Mouse (Mus musculus) CH12.LX (cell line): Measurements from ENCODE around the gene Gm49396. TPM values are rescaled to one million over a fixed set of nuclear protein-coding genes. Genes with fewer than 3 reads are reported as not detected.

Experiments
- DNase-seq: peaks from one replicate; pipeline ENCODE4 v3.0.0-alpha.2; 2013; ENCODE audit errors: extremely low read depth
- H3K27ac ChIP-seq: 2 replicates; pipeline ENCODE4 v1.5.1; 2012; ENCODE audit warnings: low read depth, mild to moderate bottlenecking, control low read depth, moderate library complexity; ENCODE audit not compliant: insufficient read depth
- H3K27me3 ChIP-seq: replicated peaks from 2 replicates; pipeline ENCODE3; 2012; ENCODE audit warnings: inconsistent platforms
- H3K36me3 ChIP-seq, 2 experiments: replicated peaks in 1 of 2; 2 replicates each; pipeline versions ENCODE3 to v1.6.1; 2012; ENCODE audit warnings: inconsistent platforms in 1 of 2, low read length in 1 of 2, mild to moderate bottlenecking in 1 of 2, mixed read lengths in 1 of 2, moderate library complexity in 1 of 2; ENCODE audit not compliant: control insufficient read depth in 1 of 2, insufficient read depth in 1 of 2
- H3K4me1 ChIP-seq, 2 experiments: 2 replicates each; pipeline ENCODE4 v1.6.1; 2012; ENCODE audit warnings: inconsistent platforms in 1 of 2, moderate library complexity in 1 of 2; ENCODE audit not compliant: insufficient read depth in 2 of 2, control insufficient read depth in 1 of 2
- H3K4me2 ChIP-seq: 2 replicates; pipeline ENCODE4 v1.6.1; 2012; ENCODE audit warnings: low read depth, mild to moderate bottlenecking, control low read depth; ENCODE audit not compliant: poor library complexity, insufficient read depth, severe bottlenecking
- H3K4me3 ChIP-seq, 3 experiments: fragments of 150-350 bp in 1 of 3; sonication (generic) in 1 of 3; replicated peaks in 1 of 3; 2 replicates each; pipeline versions ENCODE3 to v1.5.1; 2011 to 2012; ENCODE audit warnings: low read depth in 2 of 3, low read length in 2 of 3, mild to moderate bottlenecking in 2 of 3, moderate library complexity in 2 of 3, control low read depth in 1 of 3, improper control_type of control experiment in 1 of 3, inconsistent platforms in 1 of 3, mixed read lengths in 1 of 3; ENCODE audit not compliant: poor library complexity in 1 of 3
- H3K79me2 ChIP-seq: replicated peaks from 2 replicates; pipeline ENCODE4 v1.6.1; 2012; ENCODE audit warnings: mild to moderate bottlenecking, moderate library complexity; ENCODE audit not compliant: control insufficient read depth, poor library complexity, insufficient read depth, severe bottlenecking; ENCODE audit errors: extremely low read depth
- H3K9ac ChIP-seq: 2 replicates; pipeline ENCODE4 v1.6.1; 2012; ENCODE audit warnings: low read depth, mild to moderate bottlenecking, control low read depth, moderate library complexity; ENCODE audit not compliant: insufficient read depth
- H3K9me3 ChIP-seq: replicated peaks from 2 replicates; pipeline ENCODE3; 2012; ENCODE audit warnings: low read length, inconsistent platforms, mixed read lengths
- BHLHE40 ChIP-seq: IDR thresholded peaks from 2 replicates; pipeline ENCODE4 v1.6.1; 2011; ENCODE audit warnings: mild to moderate bottlenecking, low read depth, low read length, improper control_type of control experiment
- CHD1 ChIP-seq: IDR thresholded peaks from 2 replicates; pipeline ENCODE4 v1.6.1; 2012; ENCODE audit warnings: low read depth, low read length, improper control_type of control experiment, inconsistent platforms
- E2F4 ChIP-seq: IDR thresholded peaks from 2 replicates; pipeline ENCODE4 v1.6.1; 2011; ENCODE audit warnings: low read depth, low read length, improper control_type of control experiment; ENCODE audit not compliant: insufficient replicate concordance
- ETS1 ChIP-seq: conservative IDR thresholded peaks from 2 replicates; pipeline ENCODE4 v1.6.1; 2012; ENCODE audit warnings: low read depth, mild to moderate bottlenecking, inconsistent platforms, low read length, improper control_type of control experiment, moderate library complexity
- GABPA ChIP-seq: IDR thresholded peaks from 2 replicates; pipeline ENCODE4 v1.6.1; 2012; ENCODE audit warnings: low read depth, low read length, improper control_type of control experiment, inconsistent platforms; ENCODE audit not compliant: insufficient replicate concordance
- IRF4 ChIP-seq: IDR thresholded peaks from 2 replicates; pipeline ENCODE4 v1.6.1; 2014; ENCODE audit warnings: low read depth, mild to moderate bottlenecking, inconsistent platforms, low read length, improper control_type of control experiment
- KAT2A ChIP-seq: IDR thresholded peaks from 2 replicates; pipeline ENCODE4 v1.6.1; 2012; ENCODE audit warnings: low read length, improper control_type of control experiment, inconsistent platforms; ENCODE audit not compliant: insufficient replicate concordance
- MAX ChIP-seq: IDR thresholded peaks from 2 replicates; pipeline ENCODE4 v1.6.1; 2011; ENCODE audit warnings: low read length, improper control_type of control experiment
- MAZ ChIP-seq: IDR thresholded peaks from 2 replicates; pipeline ENCODE4 v1.6.1; 2012; ENCODE audit warnings: low read depth, mild to moderate bottlenecking, inconsistent platforms, low read length, improper control_type of control experiment, moderate library complexity
- MEF2A ChIP-seq: IDR thresholded peaks from 2 replicates; pipeline ENCODE4 v1.6.1; 2014; ENCODE audit warnings: low read depth, mild to moderate bottlenecking, inconsistent platforms, low read length, improper control_type of control experiment, borderline replicate concordance
- MXI1 ChIP-seq: IDR thresholded peaks from 2 replicates; pipeline ENCODE4 v1.6.1; 2011; ENCODE audit warnings: mild to moderate bottlenecking, low read depth, low read length, improper control_type of control experiment
- MYC ChIP-seq: IDR thresholded peaks from 2 replicates; pipeline ENCODE4 v1.6.1; 2011; ENCODE audit warnings: low read depth, mild to moderate bottlenecking, improper control_type of control experiment, low read length
- NRF1 ChIP-seq: IDR thresholded peaks from 2 replicates; pipeline ENCODE4 v1.6.1; 2014; ENCODE audit warnings: low read depth, mild to moderate bottlenecking, inconsistent platforms, low read length, improper control_type of control experiment, moderate library complexity
- POLR2A ChIP-seq: IDR thresholded peaks from 2 replicates; pipeline ENCODE4 v1.6.1; 2011; ENCODE audit warnings: low read depth, mild to moderate bottlenecking, improper control_type of control experiment, low read length
- POLR2AphosphoS2 ChIP-seq: IDR thresholded peaks from 2 replicates; pipeline ENCODE4 v1.6.1; 2011; ENCODE audit warnings: low read depth, low read length, improper control_type of control experiment
- RAD21 ChIP-seq: IDR thresholded peaks from 2 replicates; pipeline ENCODE4 v1.6.1; 2011; ENCODE audit warnings: low read depth, mild to moderate bottlenecking, low read length, improper control_type of control experiment, moderate library complexity
- RCOR1 ChIP-seq: conservative IDR thresholded peaks from 2 replicates; pipeline ENCODE4 v1.6.1; 2012; ENCODE audit warnings: low read depth, mild to moderate bottlenecking, inconsistent platforms, low read length, improper control_type of control experiment
- SIN3A ChIP-seq: IDR thresholded peaks from 2 replicates; pipeline ENCODE4 v1.6.1; 2012; ENCODE audit warnings: low read length, improper control_type of control experiment, inconsistent platforms
- SMC3 ChIP-seq: IDR thresholded peaks from 2 replicates; pipeline ENCODE4 v1.6.1; 2011; ENCODE audit warnings: low read depth, low read length, improper control_type of control experiment
- TBP ChIP-seq: conservative IDR thresholded peaks from 2 replicates; pipeline ENCODE4 v1.6.1; 2011; ENCODE audit warnings: low read depth, low read length, improper control_type of control experiment
- TCF12 ChIP-seq: IDR thresholded peaks from 2 replicates; pipeline ENCODE4 v1.6.1; 2014; ENCODE audit warnings: low read depth, mild to moderate bottlenecking, inconsistent platforms, low read length, improper control_type of control experiment
- UBTF ChIP-seq: IDR thresholded peaks from 2 replicates; pipeline ENCODE4 v1.6.1; 2012; ENCODE audit warnings: low read depth, mild to moderate bottlenecking, inconsistent platforms, low read length, improper control_type of control experiment, moderate library complexity
- USF1 ChIP-seq: IDR thresholded peaks from 2 replicates; pipeline ENCODE4 v1.6.1; 2014; ENCODE audit warnings: low read depth, mild to moderate bottlenecking, inconsistent platforms, low read length, improper control_type of control experiment
- ZC3H11A ChIP-seq: IDR thresholded peaks from 2 replicates; pipeline ENCODE4 v1.6.1; 2012; ENCODE audit warnings: low read depth, mild to moderate bottlenecking, inconsistent platforms, low read length, improper control_type of control experiment
- ZMIZ1 ChIP-seq: IDR thresholded peaks from 2 replicates; pipeline ENCODE4 v1.6.1; 2012; ENCODE audit warnings: low read depth, mild to moderate bottlenecking, inconsistent platforms, low read length, improper control_type of control experiment
- dilution Hi-C: fragments of 300-500 bp; cut with MboI; formaldehyde crosslinking; loops from 2 replicates; pipeline ENCODE4 v1.14.3; 2020; ENCODE audit warnings: low sequenced_read_pairs; ENCODE audit not compliant: extremely low pct_unique_long_range_greater_than_20kb, extremely low pct_ligation_motif_present
- in situ Hi-C: fragments of 300-500 bp; cut with MboI; formaldehyde crosslinking; loops from 3 replicates; pipeline ENCODE4 v1.14.3; 2019; ENCODE audit warnings: low sequenced_read_pairs, low pct_ligation_motif_present, low pct_unique_long_range_greater_than_20kb, mixed read lengths
- polyA plus RNA-seq: library from polyadenylated mRNA; unstranded; fragments of >175 nt; gene quantifications from 2 replicates; pipeline ENCODE4 v1.2.1, GENCODE M21; 2012; ENCODE audit warnings: low read depth; ENCODE audit not compliant: insufficient read length
- total RNA-seq, 2 experiments: library from RNA; depleted of rRNA; stranded (reverse); fragments of 300-350 nt in 1 of 2; fragments of >200 nt in 1 of 2; gene quantifications; 2 replicates each; pipeline ENCODE4 v1.2.3; 2012 to 2014

The Gm49396 gene
- total and polyA plus RNA-seq, 3 experiments = 1.9 to 3.3 (median 2.7) TPM

- Histone ChIP-seq H3K4me1 (peaks cover 10 to 16% of the 10 kb centered on the region in 2 experiments), H3K27me3 (no peaks in the 10 kb centered on the region), H3K9ac (no peak overlapping the region), H3K9me3 (no peaks in the 10 kb centered on the region), H3K36me3 (peaks cover 31 to 83% of the 10 kb centered on the region in 2 experiments), H3K79me2 (no peaks in the 10 kb centered on the region), H3K27ac (no peak overlapping the region), H3K4me2 (no peak overlapping the region)
- in situ Hi-C loops = no loop called here
- DNase-seq = no peak
- dilution Hi-C loops = no loop called here
- no peak for TF ChIP-seq SMC3
- TF ChIP-seq RAD21 = no peak
- no peak for TF ChIP-seq MXI1
- no peak for TF ChIP-seq ZMIZ1
- no peak for TF ChIP-seq RCOR1
- TF ChIP-seq ZC3H11A = no peak
- no peak for TF ChIP-seq SIN3A
- TF ChIP-seq MYC = no peak
- TF ChIP-seq IRF4 = no peak
- no peak for TF ChIP-seq BHLHE40
- TF ChIP-seq MAX = no peak
- TF ChIP-seq TBP = no peak
- no peak for TF ChIP-seq UBTF
- TF ChIP-seq NRF1 = no peak
- no peak for TF ChIP-seq E2F4
- TF ChIP-seq MEF2A = no peak
- no peak for TF ChIP-seq ETS1
- TF ChIP-seq TCF12 = no peak
- no peak for TF ChIP-seq MAZ
- no peak for TF ChIP-seq GABPA
- TF ChIP-seq, all 38 proteins: peak for 0
- no peak overlapping the region for H3K4me3 ChIP-seq
Observed at GRCm38 (mm10) chr7:30525954-30526353, 37.2 kb upstream of the Gm49396 start.

DNA sequence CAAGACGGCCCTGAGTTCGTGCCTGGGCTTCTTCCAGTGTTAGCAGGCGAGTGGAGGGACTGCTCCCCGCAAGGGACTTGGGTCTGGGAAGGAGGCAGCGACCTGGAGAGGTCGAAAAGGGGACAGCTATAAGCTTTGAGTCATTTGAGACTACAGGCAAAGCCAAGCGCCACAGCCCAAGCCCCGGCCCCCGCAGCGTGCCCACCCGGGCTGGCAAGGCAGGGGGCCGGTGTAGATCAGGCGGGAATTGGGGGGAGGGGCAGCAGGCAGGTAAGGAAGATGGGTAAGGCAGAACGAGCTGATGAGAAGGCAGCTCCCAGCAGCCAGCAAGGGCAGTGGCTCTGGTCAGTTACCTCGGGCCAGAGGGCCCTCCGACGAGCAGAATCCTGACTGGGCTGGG, 36.7 kb upstream of the Gm49396 start:
- TF ChIP-seq MXI1 = no peak
- no peak for TF ChIP-seq KAT2A
- TF ChIP-seq POLR2AphosphoS2 = no peak
- no peak for TF ChIP-seq POLR2A
- no peak for TF ChIP-seq USF1
- TF ChIP-seq ZC3H11A = no peak
- no peak for TF ChIP-seq CHD1
- TF ChIP-seq SIN3A = no peak
- H3K9me3 ChIP-seq = no peaks in the 10 kb centered on the region
- H3K27me3 ChIP-seq = no peaks in the 10 kb centered on the region
- no peak overlapping the region for H3K4me2 ChIP-seq
- H3K9ac ChIP-seq = no peak overlapping the region
- dilution Hi-C loops = no loop called here
- no peak overlapping the region for H3K27ac ChIP-seq
- in situ Hi-C loops = no loop called here
- no peak overlapping the region for H3K4me3 ChIP-seq
- peaks cover 31 to 86% of the 10 kb centered on the region in 2 experiments for H3K36me3 ChIP-seq
- DNase-seq = no peak
- H3K79me2 ChIP-seq = no peaks in the 10 kb centered on the region
- H3K4me1 ChIP-seq = peaks cover 10 to 16% of the 10 kb centered on the region in 2 experiments
